Mouse (Mus musculus): ENCODE data around the gene Sema4d. TPM values are rescaled to one million over a fixed set of nuclear protein-coding genes. Genes with fewer than 3 reads are reported as not detected.

Gene Sema4d
- polyA plus RNA-seq, 1 experiment, result 24.6 TPM

DNA sequence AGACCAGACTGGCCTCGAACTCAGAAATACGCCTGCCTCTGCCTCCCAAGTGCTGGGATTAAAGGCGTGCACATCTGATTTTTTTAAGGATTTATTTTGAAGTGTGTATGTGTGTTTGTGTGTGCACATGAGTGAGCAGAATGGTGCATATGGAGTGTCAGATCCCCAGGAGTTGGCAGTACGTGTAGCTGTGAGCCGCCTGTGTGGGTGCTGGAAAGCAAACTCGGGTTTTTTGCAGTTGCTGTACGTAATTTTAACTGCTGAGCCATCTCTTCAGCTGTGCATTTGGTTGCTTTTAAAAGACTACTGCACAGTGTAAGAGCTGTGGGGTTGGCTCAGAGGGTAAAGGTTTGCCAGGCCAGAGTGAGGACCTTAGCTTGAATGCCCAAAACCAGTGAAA lies 134.0 kb downstream of the Sema4d start:
- Histone ChIP-seq H3K9me3 (replicated peaks; ENCODE audit: control insufficient read depth, insufficient read depth, low read length, poor library complexity, severe bottlenecking) (no peaks in the 10 kb centered on the region), H3K4me3 (ENCODE audit: low read depth, low read length) (no peak overlapping the region), H3K27me3 (ENCODE audit: control insufficient read depth, insufficient read depth, low read length, poor library complexity, severe bottlenecking) (no peaks in the 10 kb centered on the region), H3K27ac (ENCODE audit: insufficient read depth, low read length) (no peak overlapping the region), H3K4me1 (ENCODE audit: control insufficient read depth, insufficient read depth, low read length) (no peaks in the 10 kb centered on the region), H3K9ac (ENCODE audit: low read depth, poor library complexity, severe bottlenecking) (no peak overlapping the region), H3K36me3 (ENCODE audit: control insufficient read depth, insufficient read depth, low read length, poor library complexity, severe bottlenecking) (peaks cover 62% of the 10 kb centered on the region)
- no peak for TF ChIP-seq POLR2A (IDR thresholded peaks at IDR 0.05; ENCODE audit: insufficient read depth, low read length)
- no peak for TF ChIP-seq CTCF (IDR thresholded peaks at IDR 0.05; ENCODE audit: low read depth, low read length)
- no peak for TF ChIP-seq EP300 (IDR thresholded peaks at IDR 0.05; ENCODE audit: insufficient read depth, low read depth, low read length)

DNA sequence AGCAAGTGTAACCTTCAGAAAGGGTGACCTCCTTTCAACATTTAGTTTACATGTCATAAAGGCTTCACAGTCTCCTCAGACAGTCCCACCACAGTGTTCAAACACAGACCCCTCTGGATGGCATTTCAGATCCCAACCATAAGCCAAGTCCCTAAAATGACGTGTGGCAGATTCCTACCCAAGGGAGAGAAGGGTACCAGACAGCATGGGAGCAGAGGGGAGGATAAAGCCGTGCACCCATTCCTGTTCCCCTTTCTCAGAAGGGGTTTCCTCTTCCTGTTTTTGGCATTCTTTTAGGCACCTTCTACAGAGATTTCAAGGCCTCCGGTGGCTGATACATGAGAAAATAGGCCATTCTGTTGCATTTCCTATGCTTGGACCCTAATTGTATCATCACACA lies 135.5 kb downstream of the Sema4d start:
- no peak overlapping the region for H3K4me3 ChIP-seq (ENCODE audit: low read depth, low read length)
- peaks cover 61% of the 10 kb centered on the region for H3K36me3 ChIP-seq (ENCODE audit: control insufficient read depth, insufficient read depth, low read length, poor library complexity, severe bottlenecking)
- H3K9ac ChIP-seq (ENCODE audit: low read depth, poor library complexity, severe bottlenecking), result no peak overlapping the region
- no peaks in the 10 kb centered on the region for H3K27me3 ChIP-seq (ENCODE audit: control insufficient read depth, insufficient read depth, low read length, poor library complexity, severe bottlenecking)
- no peak for TF ChIP-seq EP300 (IDR thresholded peaks at IDR 0.05; ENCODE audit: insufficient read depth, low read depth, low read length)
- TF ChIP-seq CTCF (IDR thresholded peaks at IDR 0.05; ENCODE audit: low read depth, low read length), result no peak
- TF ChIP-seq POLR2A (IDR thresholded peaks at IDR 0.05; ENCODE audit: insufficient read depth, low read length), result no peak
- no peak overlapping the region for H3K27ac ChIP-seq (ENCODE audit: insufficient read depth, low read length)
- no peaks in the 10 kb centered on the region for H3K4me1 ChIP-seq (ENCODE audit: control insufficient read depth, insufficient read depth, low read length)
- H3K9me3 ChIP-seq (replicated peaks; ENCODE audit: control insufficient read depth, insufficient read depth, low read length, poor library complexity, severe bottlenecking), result no peaks in the 10 kb centered on the region

DNA sequence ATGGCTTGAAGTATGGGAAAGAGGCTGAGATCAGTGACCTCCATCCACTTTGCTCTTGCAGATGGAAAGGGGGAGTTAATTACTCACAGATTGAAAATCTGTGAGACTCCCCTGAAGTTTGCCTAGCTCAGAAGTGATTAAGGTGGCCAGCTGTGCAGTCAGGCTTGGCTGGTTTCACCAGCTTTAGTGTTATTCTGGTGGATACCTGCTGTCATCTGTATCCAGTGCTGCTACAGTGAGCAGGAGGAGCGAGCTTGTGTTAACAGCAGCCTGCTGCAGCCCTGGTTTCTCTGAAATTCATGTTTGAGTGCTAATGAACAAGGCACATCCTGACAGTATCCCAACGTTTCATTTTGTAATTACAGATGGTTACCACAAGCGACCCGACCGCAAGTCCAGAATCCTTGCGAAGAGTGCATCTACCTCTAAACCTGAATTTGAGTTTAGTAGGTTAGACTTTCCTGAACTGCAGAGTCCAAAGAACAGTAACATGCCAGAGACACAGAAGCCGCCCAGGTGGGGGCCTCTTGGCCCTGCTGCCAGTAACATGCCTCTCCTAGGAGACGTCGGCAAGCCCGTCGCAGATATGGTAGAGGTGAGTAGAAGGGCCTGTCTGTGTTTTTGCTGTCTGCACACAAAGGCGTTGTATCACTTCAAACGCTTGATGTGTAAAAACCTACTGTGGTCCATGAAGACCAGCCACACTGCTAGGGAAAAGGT lies 136.9 kb downstream of the Sema4d start:
- peaks cover 54% of the 10 kb centered on the region for H3K36me3 ChIP-seq (ENCODE audit: control insufficient read depth, insufficient read depth, low read length, poor library complexity, severe bottlenecking)

DNA sequence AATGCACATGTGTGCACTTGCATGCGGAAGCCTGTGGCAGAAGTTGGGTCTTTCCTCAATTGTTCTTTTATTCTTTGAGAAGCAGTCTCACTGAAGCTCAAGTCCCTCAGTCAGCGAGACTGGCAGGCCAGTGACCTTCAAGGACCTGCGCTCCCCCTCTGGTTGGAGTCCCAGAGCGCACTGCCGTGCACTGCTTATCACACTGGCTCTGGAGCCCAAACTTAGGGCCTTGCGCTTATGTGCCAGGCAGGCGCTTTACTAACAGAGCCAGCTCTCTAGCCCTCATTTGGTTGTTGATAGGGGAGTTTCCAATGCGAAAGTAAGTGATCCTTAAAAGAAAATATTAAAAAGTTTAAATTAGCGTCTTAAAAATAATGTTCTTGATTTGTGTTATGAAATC lies 139.6 kb downstream of the Sema4d start:
- TF ChIP-seq CTCF (IDR thresholded peaks at IDR 0.05; ENCODE audit: low read depth, low read length), result no peak
- TF ChIP-seq EP300 (IDR thresholded peaks at IDR 0.05; ENCODE audit: insufficient read depth, low read depth, low read length), result no peak
- TF ChIP-seq POLR2A (IDR thresholded peaks at IDR 0.05; ENCODE audit: insufficient read depth, low read length), result no peak
- Histone ChIP-seq H3K9ac (ENCODE audit: low read depth, poor library complexity, severe bottlenecking) (no peak overlapping the region), H3K36me3 (ENCODE audit: control insufficient read depth, insufficient read depth, low read length, poor library complexity, severe bottlenecking) (peaks cover 52% of the 10 kb centered on the region), H3K27me3 (ENCODE audit: control insufficient read depth, insufficient read depth, low read length, poor library complexity, severe bottlenecking) (no peaks in the 10 kb centered on the region), H3K4me3 (ENCODE audit: low read depth, low read length) (no peak overlapping the region), H3K27ac (ENCODE audit: insufficient read depth, low read length) (no peak overlapping the region), H3K4me1 (ENCODE audit: control insufficient read depth, insufficient read depth, low read length) (no peaks in the 10 kb centered on the region), H3K9me3 (replicated peaks; ENCODE audit: control insufficient read depth, insufficient read depth, low read length, poor library complexity, severe bottlenecking) (no peaks in the 10 kb centered on the region)

More for the DNA sequence above, 136.9 kb downstream of the Sema4d start:
- Histone ChIP-seq H3K4me1 (ENCODE audit: control insufficient read depth, insufficient read depth, low read length) (no peaks in the 10 kb centered on the region), H3K4me3 (ENCODE audit: low read depth, low read length) (no peak overlapping the region), H3K9me3 (replicated peaks; ENCODE audit: control insufficient read depth, insufficient read depth, low read length, poor library complexity, severe bottlenecking) (no peaks in the 10 kb centered on the region), H3K27ac (ENCODE audit: insufficient read depth, low read length) (no peak overlapping the region), H3K27me3 (ENCODE audit: control insufficient read depth, insufficient read depth, low read length, poor library complexity, severe bottlenecking) (no peaks in the 10 kb centered on the region), H3K9ac (ENCODE audit: low read depth, poor library complexity, severe bottlenecking) (no peak overlapping the region)
- TF ChIP-seq POLR2A (IDR thresholded peaks at IDR 0.05; ENCODE audit: insufficient read depth, low read length), result no peak
- no peak for TF ChIP-seq CTCF (IDR thresholded peaks at IDR 0.05; ENCODE audit: low read depth, low read length)

DNA sequence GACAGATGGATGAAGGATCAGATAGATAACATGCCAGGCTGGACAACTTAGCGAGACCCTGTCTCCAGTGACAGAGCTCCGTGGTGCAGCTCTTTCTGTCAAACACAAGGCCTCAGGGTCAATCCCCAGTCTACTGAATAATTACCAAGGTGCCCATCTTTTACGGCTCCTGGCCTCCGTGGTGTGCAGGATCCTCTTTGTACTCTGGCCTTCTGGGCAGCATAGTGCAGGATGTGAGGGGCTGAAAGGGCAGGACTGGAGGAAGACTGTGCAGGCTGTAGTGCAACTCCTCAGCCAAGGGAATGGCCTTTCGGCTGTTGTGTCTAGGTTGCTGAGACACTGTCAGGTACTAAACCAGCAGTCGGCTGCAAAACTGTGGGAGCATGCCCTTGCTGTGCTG lies 140.4 kb downstream of the Sema4d start:
- Histone ChIP-seq H3K4me1 (ENCODE audit: control insufficient read depth, insufficient read depth, low read length) (no peaks in the 10 kb centered on the region), H3K36me3 (ENCODE audit: control insufficient read depth, insufficient read depth, low read length, poor library complexity, severe bottlenecking) (peaks cover 55% of the 10 kb centered on the region), H3K4me3 (ENCODE audit: low read depth, low read length) (no peak overlapping the region), H3K27ac (ENCODE audit: insufficient read depth, low read length) (no peak overlapping the region), H3K9me3 (replicated peaks; ENCODE audit: control insufficient read depth, insufficient read depth, low read length, poor library complexity, severe bottlenecking) (no peaks in the 10 kb centered on the region), H3K27me3 (ENCODE audit: control insufficient read depth, insufficient read depth, low read length, poor library complexity, severe bottlenecking) (no peaks in the 10 kb centered on the region), H3K9ac (ENCODE audit: low read depth, poor library complexity, severe bottlenecking) (no peak overlapping the region)
- TF ChIP-seq EP300 (IDR thresholded peaks at IDR 0.05; ENCODE audit: insufficient read depth, low read depth, low read length), result no peak
- TF ChIP-seq POLR2A (IDR thresholded peaks at IDR 0.05; ENCODE audit: insufficient read depth, low read length), result no peak
- TF ChIP-seq CTCF (IDR thresholded peaks at IDR 0.05; ENCODE audit: low read depth, low read length), result no peak

DNA sequence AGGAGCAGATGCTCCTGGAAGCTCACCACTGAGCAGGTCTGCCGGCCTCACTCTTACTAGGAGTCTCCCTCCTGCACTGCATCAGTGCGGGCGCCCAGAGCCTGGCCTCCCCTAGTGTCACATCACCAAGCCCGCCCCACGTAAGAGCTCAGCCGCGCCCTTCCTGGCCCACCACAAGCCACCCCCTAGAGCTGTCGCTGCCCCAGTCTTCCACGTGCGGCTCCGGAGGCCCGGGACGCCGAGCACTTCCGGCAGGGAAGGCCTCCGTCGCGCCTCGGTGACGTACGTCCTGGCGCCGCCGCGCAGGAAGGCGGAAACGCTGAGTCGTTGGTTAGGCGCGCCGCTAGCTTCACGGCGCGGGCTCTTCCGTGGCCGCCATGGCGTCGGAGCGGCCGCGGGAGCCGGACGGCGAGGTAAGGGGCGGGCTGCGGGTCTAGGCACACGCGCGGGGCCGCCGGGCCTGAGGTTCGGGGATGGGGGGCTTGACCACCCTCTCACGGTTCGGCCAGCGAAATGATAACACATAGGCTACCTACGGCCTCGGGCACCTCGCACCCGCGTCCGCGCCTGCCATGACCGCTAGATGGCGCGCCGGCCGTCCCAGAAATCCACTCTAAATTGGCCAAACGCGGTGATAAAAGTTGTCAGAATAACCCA lies 142.0 kb downstream of the Sema4d start, which contains the start of gene Secisbp2:
Secisbp2 (plus strand) TSS at position 290 of the 657 bp plus-strand sequence.
- H3K9ac ChIP-seq (ENCODE audit: low read depth, poor library complexity, severe bottlenecking), result peak within 1 kb of the TSS; percentile 65
- no peak for TF ChIP-seq EP300 (IDR thresholded peaks at IDR 0.05; ENCODE audit: insufficient read depth, low read depth, low read length)
- TF ChIP-seq CTCF (IDR thresholded peaks at IDR 0.05; ENCODE audit: low read depth, low read length), result peak; percentile 83
- no peak for TF ChIP-seq POLR2A (IDR thresholded peaks at IDR 0.05; ENCODE audit: insufficient read depth, low read length)
- H3K9me3 ChIP-seq (replicated peaks; ENCODE audit: control insufficient read depth, insufficient read depth, low read length, poor library complexity, severe bottlenecking), result no peaks in the 10 kb centered on the region
- H3K4me3 ChIP-seq (ENCODE audit: low read depth, low read length), result peak within 1 kb of the TSS; percentile 67
- no peaks in the 10 kb centered on the region for H3K27me3 ChIP-seq (ENCODE audit: control insufficient read depth, insufficient read depth, low read length, poor library complexity, severe bottlenecking)
- H3K4me1 ChIP-seq (ENCODE audit: control insufficient read depth, insufficient read depth, low read length), result no peaks in the 10 kb centered on the region
- H3K36me3 ChIP-seq (ENCODE audit: control insufficient read depth, insufficient read depth, low read length, poor library complexity, severe bottlenecking), result peaks cover 51% of the 10 kb centered on the region
- peak within 1 kb of the TSS; percentile 17; the same call in 1 of the 2 replicates for H3K27ac ChIP-seq (ENCODE audit: insufficient read depth, low read length)
